ENCODE assay signal across 18 mouse cellular contexts in genomic region chr6:86276816-86277215, GRCm38 (mm10).
"Had no signal": no experiment of that assay in that cellular context is flagged by ENCODE, and none has a peak within 500 bp of the region (broad histone marks: within the 10 kb centered on the region; RNA-seq: fewer than 3 reads in every experiment).

No protein-coding gene starts in this region.

- H3K9ac ChIP-seq: lung, embryonic 14.5 days; midbrain, embryonic 13.5 days; neural tube, embryonic 13.5 days; neural tube, embryonic 15.5 days had no signal

- H3K9me3 ChIP-seq: midbrain, embryonic 10.5 days; midbrain, embryonic 13.5 days; neural tube, embryonic 13.5 days; neural tube, embryonic 15.5 days had no signal

- H3K4me3 ChIP-seq: midbrain, embryonic 10.5 days; midbrain, embryonic 13.5 days; myocyte; neural tube, embryonic 13.5 days; neural tube, embryonic 15.5 days had no signal

- DNase-seq: lung, adult 18-20 months; lung, embryonic 14.5 days; lung, postnatal 10 days; lung, postnatal 4 days; retina, postnatal 1 day; right cerebral cortex, adult 18-20 months; right cerebral cortex, postnatal 25 days; right cerebral cortex, postnatal 4 days; spleen, adult 18-20 months; thymus, adult 18-20 months; thymus, postnatal 14 days; thymus, postnatal 36 days had no signal

- H3K27ac ChIP-seq: midbrain, embryonic 10.5 days; midbrain, embryonic 13.5 days; neural tube, embryonic 13.5 days; neural tube, embryonic 15.5 days had no signal

- H3K4me1 ChIP-seq: neural tube, embryonic 15.5 days had no signal

- H3K36me3 ChIP-seq: midbrain, embryonic 10.5 days; midbrain, embryonic 13.5 days; neural tube, embryonic 13.5 days; neural tube, embryonic 15.5 days had no signal

- H3K4me2 ChIP-seq: lung, embryonic 14.5 days; midbrain, embryonic 13.5 days; neural tube, embryonic 13.5 days; neural tube, embryonic 15.5 days had no signal

- H3K27me3 ChIP-seq: neural tube, embryonic 13.5 days; neural tube, embryonic 15.5 days had no signal

- ATAC-seq: midbrain, embryonic 13.5 days; midbrain, embryonic 16.5 days had no signal
